Mouse (Mus musculus) left cerebral cortex, postnatal 36 days (tissue): ENCODE measurements around the gene Tmem178b. TPM values are rescaled to one million over a fixed set of nuclear protein-coding genes. Genes with fewer than 3 reads are reported as not detected.
A peak's percentile ranks its signal among the peaks of the same experiment; 100 is the strongest.

ENCODE experiments used
- DNase-seq, 2 experiments: peaks; one replicate each; pipeline ENCODE4 v3.0.0; 2021 to 2022; ENCODE audit warnings: low spot score in 2 of 2, mixed read lengths in 1 of 2
- intact Hi-C: fragments of 180-260 bp; cut with DNase I; formaldehyde crosslinking; loops from one replicate; pipeline ENCODE4 v1.15.1; 2025
- total RNA-seq, 2 experiments: library from RNA; stranded (reverse); gene quantifications; 2 replicates each; pipeline ENCODE4 v1.2.3; 2021

The Tmem178b gene
- 100 to 1,000 TPM; 246 to 266 TPM for total RNA-seq

- DNase-seq: peak; percentile 52 to 69
- intact Hi-C loops: loop anchor here (2.0 to 5.0 kb wide), 4 partner anchors 176 to 514 kb away; no protein-coding TSS in a partner anchor
Observed at GRCm38 (mm10) chr6:39872901-39873591, at the start of gene Tmem178b. Gene Tmem178b, plus strand, starts transcription at chr6:39873271.

GRCm38 (mm10) chr6:39828736-39829135 lies 44.3 kb upstream of the Tmem178b start:
- intact Hi-C loops: no loop called here
- DNase-seq: no peak

DNA sequence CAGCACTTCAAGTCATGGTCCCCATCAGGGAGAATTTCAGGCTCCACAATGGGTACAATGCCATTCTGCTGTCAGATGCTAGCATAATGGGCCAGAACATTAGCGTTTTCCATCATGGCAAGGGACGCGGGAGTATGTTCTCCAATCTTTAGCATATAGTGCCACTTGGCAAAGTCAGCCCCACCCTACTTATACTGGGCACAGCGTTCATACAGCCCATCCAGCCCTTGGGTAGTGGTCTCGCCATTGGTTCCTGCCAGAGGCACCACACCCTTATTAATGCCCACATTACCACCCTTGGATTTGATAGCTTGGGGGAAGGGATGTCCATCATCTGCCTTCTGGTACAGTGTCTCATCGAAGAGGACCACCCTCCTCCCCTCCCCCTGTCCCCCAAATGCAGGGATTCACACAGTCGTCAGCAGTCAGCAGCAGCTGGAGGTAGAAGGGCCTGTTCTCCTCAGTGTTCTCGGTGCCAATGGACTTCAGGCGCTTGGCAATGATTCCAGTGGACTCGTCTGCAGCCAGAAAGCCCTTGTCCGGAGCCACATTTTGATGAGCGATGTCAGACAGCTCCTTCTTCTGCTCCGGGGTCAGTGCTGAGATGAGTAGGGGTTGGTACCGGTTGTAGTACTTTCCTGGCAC lies 29.3 kb upstream of the Tmem178b start:
- no peak for DNase-seq
- intact Hi-C loops: no loop called here

GRCm38 (mm10) chr6:39847538-39847937 lies 25.5 kb upstream of the Tmem178b start:
- intact Hi-C loops: no loop called here
- DNase-seq: no peak

- DNase-seq: no peak
- intact Hi-C loops: no loop called here
Observed at GRCm38 (mm10) chr6:39848766-39849165, 24.3 kb upstream of the Tmem178b start.

GRCm38 (mm10) chr6:39849667-39850066 lies 23.4 kb upstream of the Tmem178b start:
- intact Hi-C loops: no loop called here
- DNase-seq: peak in 1 of 2 experiments; percentile 21

DNA sequence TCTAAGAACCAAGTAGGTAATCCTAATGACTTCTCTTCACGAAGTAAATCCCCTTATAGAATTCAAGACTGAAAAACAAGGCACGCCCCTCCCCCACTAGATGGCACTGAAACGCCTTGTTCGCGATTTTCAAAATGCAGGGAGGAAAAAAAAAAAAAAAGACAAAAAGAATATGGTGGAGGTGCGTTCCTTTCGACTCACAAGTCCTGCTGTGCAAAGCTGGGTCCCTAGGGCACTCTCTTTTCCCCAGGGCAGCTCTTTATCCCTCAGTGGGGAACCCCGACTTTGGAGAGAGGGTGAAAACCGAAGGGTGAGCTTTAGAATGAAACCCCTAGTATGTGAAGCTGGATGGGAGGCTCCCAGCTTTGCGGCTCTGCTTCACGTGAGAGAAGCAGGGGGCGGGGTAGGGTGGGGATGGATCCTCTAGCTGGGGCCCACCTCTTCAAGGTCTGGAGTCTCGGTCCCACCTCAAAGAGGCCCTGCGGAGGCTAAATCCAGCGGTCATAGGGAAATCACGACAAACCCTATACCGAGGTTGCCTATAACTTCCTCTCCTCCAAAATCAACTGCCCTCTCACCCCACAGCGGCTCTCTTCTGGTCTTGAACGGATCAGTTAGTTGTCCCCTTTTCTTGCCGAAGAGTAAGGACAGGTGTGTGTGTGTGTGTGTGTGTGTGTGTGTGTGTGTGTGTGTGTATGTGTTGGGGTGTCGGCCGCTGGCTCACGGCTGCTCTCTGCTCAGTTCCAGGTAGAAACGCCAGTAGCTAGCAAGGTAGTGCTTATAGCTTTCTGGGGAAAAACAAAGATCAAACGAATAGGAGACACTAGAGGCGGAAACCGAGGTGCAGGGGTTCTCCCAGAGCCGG lies 2.6 kb upstream of the Tmem178b start:
- peak; percentile 71 to 74 for DNase-seq
- intact Hi-C loops: loop anchor here (2.0 to 5.0 kb wide), 4 partner anchors 242 to 517 kb away; no protein-coding TSS in a partner anchor

DNA sequence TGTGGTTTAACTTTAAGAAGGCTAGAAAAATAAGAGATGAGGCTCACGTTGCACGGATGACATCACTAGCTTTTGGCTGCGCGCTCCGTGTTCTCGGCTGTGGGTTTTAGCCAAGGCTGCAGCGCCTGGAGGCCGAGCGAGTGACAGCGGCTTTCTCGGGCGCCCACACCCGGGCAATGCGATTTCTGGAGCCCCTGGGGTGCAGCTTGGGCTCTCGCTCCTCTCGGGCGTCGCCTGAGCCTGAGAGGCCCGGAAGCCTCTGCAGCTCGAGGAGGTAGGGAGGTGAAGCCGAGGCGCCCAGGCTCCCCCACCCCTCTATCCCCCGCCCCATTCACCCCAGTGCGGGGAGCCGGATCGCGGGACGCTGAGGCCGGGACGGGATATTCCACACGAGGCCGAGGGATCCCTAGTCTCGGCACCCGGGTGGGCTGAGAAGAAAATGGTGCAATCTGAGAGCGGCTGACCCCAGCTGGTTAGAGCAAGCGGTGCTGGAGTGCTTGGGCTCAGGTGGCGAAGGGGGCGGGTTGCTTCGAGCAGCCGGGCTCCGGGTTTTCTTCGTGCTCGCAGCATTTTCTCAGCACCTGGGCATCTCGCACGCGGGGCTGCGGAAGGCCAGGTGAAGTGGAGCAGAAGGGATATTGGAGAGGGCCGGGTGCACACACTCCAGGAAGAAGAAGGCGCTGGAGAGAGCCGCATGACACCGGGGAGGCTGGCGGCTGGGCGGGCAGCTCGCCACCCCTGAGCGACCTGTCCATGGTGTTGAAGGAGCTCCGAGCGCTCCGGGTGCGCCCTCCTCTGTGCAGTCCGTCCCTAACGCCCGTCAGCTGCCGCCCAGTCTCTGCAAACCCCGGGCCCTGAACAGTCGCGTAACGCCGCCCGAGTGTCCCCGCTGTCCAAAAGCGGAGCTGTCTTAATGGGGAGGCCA lies 1.4 kb upstream of the Tmem178b start:
- DNase-seq: peak; percentile 90 to 91
- intact Hi-C loops: loop anchor here (2.0 to 5.0 kb wide), 5 partner anchors 177 to 516 kb away; no protein-coding TSS in a partner anchor

- intact Hi-C loops: loop anchor here (2.0 to 5.0 kb wide), 4 partner anchors 176 to 515 kb away; no protein-coding TSS in a partner anchor
- DNase-seq: peak in 1 of 2 experiments; percentile 54
Observed at GRCm38 (mm10) chr6:39872306-39872900, 668 bp upstream of the Tmem178b start.

DNA sequence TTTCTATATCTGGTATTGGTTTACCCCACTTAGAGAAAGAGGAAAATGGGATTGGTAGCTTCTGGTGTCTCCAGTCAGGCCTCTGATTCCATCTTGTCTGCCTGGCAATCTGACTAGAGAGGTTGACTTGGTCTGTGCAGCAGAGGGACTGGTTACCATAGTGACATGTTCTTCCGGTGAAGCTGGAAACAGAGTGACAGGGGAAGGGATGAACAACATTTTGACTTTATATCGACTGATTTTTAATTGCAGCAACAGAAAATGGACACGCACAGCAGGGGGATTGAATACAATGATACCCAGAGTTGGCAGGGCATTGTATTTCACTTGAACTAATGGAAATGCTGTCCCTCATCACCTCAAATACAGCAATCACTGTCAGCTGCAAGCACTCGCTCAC lies 2.1 kb downstream of the Tmem178b start:
- peak in 1 of 2 experiments; percentile 25 for DNase-seq
- intact Hi-C loops: no loop called here

DNA sequence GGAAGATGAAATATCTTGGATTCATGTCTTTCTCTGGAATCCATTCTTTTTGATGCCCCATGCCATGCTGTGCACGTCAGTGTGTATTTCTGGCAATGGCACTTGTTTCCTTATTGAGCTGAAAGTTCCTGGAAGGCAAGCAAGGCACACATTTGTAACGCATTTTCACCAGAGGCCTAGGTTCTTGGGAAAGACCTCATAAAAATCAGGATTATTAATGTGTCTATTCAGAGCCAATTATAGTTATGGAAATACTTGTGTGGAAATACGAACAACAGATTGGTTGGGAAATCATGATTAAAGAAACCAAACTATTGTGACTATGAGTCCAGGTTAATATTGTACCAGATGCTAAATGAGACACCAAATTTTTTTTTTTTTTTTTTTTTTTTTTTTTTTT lies 3.4 kb downstream of the Tmem178b start:
- no peak for DNase-seq
- intact Hi-C loops: no loop called here

GRCm38 (mm10) chr6:39890811-39891210 lies 17.7 kb downstream of the Tmem178b start:
- intact Hi-C loops: no loop called here
- DNase-seq: no peak

GRCm38 (mm10) chr6:39896500-39896899 lies 23.4 kb downstream of the Tmem178b start:
- intact Hi-C loops: no loop called here
- DNase-seq: no peak

DNA sequence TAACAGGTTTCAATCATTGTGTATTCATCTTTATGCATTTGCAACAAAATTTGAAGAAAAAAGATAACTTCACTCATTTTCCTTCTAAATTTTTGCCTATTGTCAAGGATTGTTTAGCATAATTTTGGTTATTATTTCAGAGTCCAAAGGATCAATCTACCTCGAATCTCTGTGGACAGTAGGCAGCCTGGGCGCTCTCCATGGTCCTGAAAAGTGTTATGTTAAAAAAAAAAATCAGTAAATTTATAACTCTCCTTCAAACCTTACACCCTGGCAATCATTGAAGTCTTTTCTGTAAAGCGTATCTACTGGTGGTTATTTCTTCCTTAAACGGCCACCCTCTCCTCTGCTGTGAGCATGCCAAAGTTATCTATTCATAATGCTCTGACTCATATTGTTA lies 26.2 kb downstream of the Tmem178b start:
- DNase-seq: no peak
- intact Hi-C loops: no loop called here

DNA sequence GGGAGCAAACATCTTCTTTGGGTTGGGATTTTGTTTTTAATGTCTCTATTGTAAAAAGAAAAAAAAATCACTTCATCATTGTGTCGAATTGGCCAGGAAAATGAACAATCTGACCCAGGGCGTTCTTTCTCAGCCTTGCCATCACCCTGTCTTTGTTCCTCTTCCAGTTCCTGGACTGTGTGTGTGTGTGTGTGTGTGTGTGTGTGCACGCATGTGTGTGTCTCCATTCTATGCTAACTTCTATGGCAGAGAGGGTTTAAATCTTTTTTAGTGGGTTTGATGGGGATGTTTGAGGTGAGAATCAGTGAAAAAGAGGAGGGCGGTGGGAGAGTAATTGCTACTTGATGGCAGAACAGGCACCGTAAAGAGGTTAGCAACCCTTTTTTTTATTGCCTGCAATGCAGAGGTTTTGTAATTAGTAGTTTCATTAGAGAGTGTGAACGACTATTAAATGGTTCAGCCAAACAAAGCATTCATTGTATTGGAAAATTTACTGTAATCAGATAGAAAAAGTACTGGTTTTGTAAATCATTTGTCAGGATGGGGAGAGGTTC lies 30.2 kb downstream of the Tmem178b start:
- no peak for DNase-seq
- intact Hi-C loops: no loop called here

GRCm38 (mm10) chr6:39903845-39904244 lies 30.8 kb downstream of the Tmem178b start:
- intact Hi-C loops: no loop called here
- peak; percentile 73 to 78 for DNase-seq

DNA sequence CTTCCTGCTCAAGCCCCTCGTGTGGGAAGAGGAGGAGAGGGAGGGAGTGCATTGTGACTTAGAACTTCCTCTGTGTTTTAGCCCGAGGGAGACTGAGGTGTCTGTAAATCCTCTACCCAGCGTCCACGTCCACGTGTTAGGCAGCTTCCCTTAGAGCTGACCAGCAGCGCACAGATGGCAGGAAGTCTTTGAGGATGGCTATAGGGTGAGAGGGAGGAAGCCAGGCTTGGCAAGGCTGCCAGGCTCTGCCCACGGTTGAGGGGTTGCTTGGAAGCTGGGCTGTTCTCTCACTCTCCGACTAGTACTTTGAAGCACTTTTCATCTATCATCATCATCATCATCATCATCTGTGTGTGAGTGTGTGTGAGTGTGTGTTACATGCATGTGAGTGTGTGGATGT lies 41.9 kb downstream of the Tmem178b start:
- peak in 1 of 2 experiments; percentile 29 for DNase-seq
- intact Hi-C loops: no loop called here

DNA sequence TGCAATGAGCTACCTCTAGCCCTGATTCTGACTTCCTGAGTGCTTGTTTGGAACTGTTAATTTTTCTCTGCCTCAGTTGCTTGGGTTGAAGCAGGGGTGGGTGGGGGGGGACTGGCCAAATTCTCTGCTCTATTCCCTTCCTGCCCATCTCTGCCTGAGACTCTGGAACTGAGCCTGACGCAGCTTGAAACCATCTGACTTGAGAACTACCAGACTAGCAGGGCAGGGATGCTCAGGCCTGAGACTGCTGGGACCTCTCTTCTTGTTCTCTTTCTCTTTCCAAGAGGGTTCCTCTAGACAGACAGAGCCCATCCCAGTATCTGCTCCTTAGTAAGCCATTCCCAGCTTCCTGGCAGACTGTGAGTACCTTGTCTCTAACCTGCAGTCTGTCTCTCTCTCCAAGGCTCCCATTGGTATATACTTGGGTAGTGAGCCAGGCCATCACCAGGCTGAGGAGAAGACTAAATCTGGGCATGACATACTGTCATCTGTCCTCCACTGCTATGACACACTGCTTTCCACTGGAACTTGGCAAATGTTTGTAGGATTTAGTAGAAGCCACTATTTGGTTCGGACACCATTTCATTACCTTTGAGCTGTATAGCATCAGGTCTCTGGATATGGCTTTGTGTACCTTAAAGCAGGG lies 42.7 kb downstream of the Tmem178b start:
- intact Hi-C loops: no loop called here
- DNase-seq: no peak
